Mouse (Mus musculus) MEL (cell line): ENCODE measurements around the gene Ccdc167. TPM values are rescaled to one million over a fixed set of nuclear protein-coding genes. Genes with fewer than 3 reads are reported as not detected.

Source experiments
- DNase-seq: peaks from one replicate; pipeline ENCODE4 v3.0.0; 2011; ENCODE audit warnings: low read depth, low spot score
- H3K27ac ChIP-seq: 2 replicates; pipeline ENCODE4 v1.5.1; 2012; ENCODE audit warnings: low read depth, mild to moderate bottlenecking, control low read depth, low read length, moderate library complexity; ENCODE audit not compliant: control insufficient read depth
- H3K27me3 ChIP-seq, 2 experiments: fragments of 150-350 bp in 1 of 2; sonication (generic) in 1 of 2; 2 replicates each; pipeline ENCODE4 v1.6.1; 2012; ENCODE audit warnings: low read length in 2 of 2, mild to moderate bottlenecking in 2 of 2, improper control_type of control experiment in 1 of 2, moderate library complexity in 1 of 2; ENCODE audit not compliant: insufficient read depth in 2 of 2, control insufficient read depth in 1 of 2
- H3K36me3 ChIP-seq, 2 experiments: 2 replicates each; pipeline ENCODE4 v1.6.1; 2012 to 2014; ENCODE audit warnings: low read length in 2 of 2, improper control_type of control experiment in 1 of 2, inconsistent platforms in 1 of 2, mild to moderate bottlenecking in 1 of 2; ENCODE audit not compliant: insufficient read depth in 2 of 2, control insufficient read depth in 1 of 2
- H3K4me1 ChIP-seq, 2 experiments: fragments of 150-350 bp in 1 of 2; sonication (generic) in 1 of 2; 2 replicates each; pipeline ENCODE4 v1.6.1; 2012; ENCODE audit warnings: low read length in 2 of 2, improper control_type of control experiment in 1 of 2, mild to moderate bottlenecking in 1 of 2; ENCODE audit not compliant: insufficient read depth in 2 of 2, control insufficient read depth in 1 of 2
- H3K4me3 ChIP-seq, 2 experiments: fragments of 150-350 bp in 1 of 2; sonication (generic) in 1 of 2; 2 replicates each; pipeline ENCODE4 v1.5.1; 2012; ENCODE audit warnings: low read depth in 2 of 2, low read length in 2 of 2, mild to moderate bottlenecking in 2 of 2, moderate library complexity in 2 of 2, control low read depth in 1 of 2, improper control_type of control experiment in 1 of 2; ENCODE audit not compliant: control insufficient read depth in 1 of 2, insufficient read depth in 1 of 2
- H3K79me2 ChIP-seq: 2 replicates; pipeline ENCODE4 v1.6.1; 2012; ENCODE audit warnings: mild to moderate bottlenecking, low read length, moderate library complexity; ENCODE audit not compliant: control insufficient read depth, poor library complexity, insufficient read depth
- H3K9ac ChIP-seq: 2 replicates; pipeline ENCODE4 v1.6.1; 2012; ENCODE audit warnings: low read depth, mild to moderate bottlenecking, control low read depth, low read length, moderate library complexity; ENCODE audit not compliant: control insufficient read depth, poor library complexity, severe bottlenecking
- H3K9me3 ChIP-seq: fragments of 150-350 bp; sonication (generic); replicated peaks from 2 replicates; pipeline ENCODE4 v1.6.1; 2012; ENCODE audit warnings: mild to moderate bottlenecking, low read length, improper control_type of control experiment, moderate library complexity; ENCODE audit not compliant: insufficient read depth
- BHLHE40 ChIP-seq: IDR thresholded peaks from 2 replicates; pipeline ENCODE4 v1.6.1; 2012; ENCODE audit warnings: low read depth, mild to moderate bottlenecking, inconsistent platforms, low read length, improper control_type of control experiment, borderline replicate concordance
- CHD1 ChIP-seq: IDR thresholded peaks from 2 replicates; pipeline ENCODE4 v1.6.1; 2012; ENCODE audit warnings: low read depth, mild to moderate bottlenecking, inconsistent platforms, low read length, improper control_type of control experiment
- CTCF ChIP-seq, 3 experiments: IDR thresholded peaks in 2 of 3; conservative IDR thresholded peaks in 1 of 3; 2 replicates each; pipeline ENCODE4 v1.5.1; 2011 to 2012; ENCODE audit warnings: low read length in 3 of 3, low read depth in 2 of 3, mild to moderate bottlenecking in 2 of 3, improper control_type of control experiment in 1 of 3, inconsistent platforms in 1 of 3, mixed read lengths in 1 of 3, moderate library complexity in 1 of 3; ENCODE audit not compliant: control insufficient read depth in 1 of 3, insufficient read depth in 1 of 3, poor library complexity in 1 of 3, severe bottlenecking in 1 of 3
- E2F4 ChIP-seq: IDR thresholded peaks from 2 replicates; pipeline ENCODE4 v1.6.1; 2011; ENCODE audit warnings: low read depth, low read length, improper control_type of control experiment, borderline replicate concordance
- ELF1 ChIP-seq: IDR thresholded peaks from 2 replicates; pipeline ENCODE4 v1.6.1; 2014; ENCODE audit warnings: low read depth, mild to moderate bottlenecking, inconsistent platforms, low read length, improper control_type of control experiment, moderate library complexity
- EP300 ChIP-seq, 2 experiments: IDR thresholded peaks; 2 replicates each; pipeline ENCODE4 v1.6.1; 2011; ENCODE audit warnings: improper control_type of control experiment in 2 of 2, low read length in 2 of 2, low read depth in 1 of 2, mild to moderate bottlenecking in 1 of 2
- ETS1 ChIP-seq: IDR thresholded peaks from 2 replicates; pipeline ENCODE4 v1.6.1; 2012; ENCODE audit warnings: low read depth, mild to moderate bottlenecking, inconsistent platforms, low read length, improper control_type of control experiment, moderate library complexity
- GABPA ChIP-seq: IDR thresholded peaks from 2 replicates; pipeline ENCODE4 v1.6.1; 2012; ENCODE audit warnings: low read depth, mild to moderate bottlenecking, inconsistent platforms, low read length, improper control_type of control experiment, moderate library complexity
- GATA1 ChIP-seq: IDR thresholded peaks from 2 replicates; pipeline ENCODE4 v1.6.1; 2011; ENCODE audit warnings: low read depth, low read length, improper control_type of control experiment
- HCFC1 ChIP-seq: IDR thresholded peaks from 2 replicates; pipeline ENCODE4 v1.6.1; 2012; ENCODE audit warnings: low read depth, mild to moderate bottlenecking, inconsistent platforms, low read length, improper control_type of control experiment, moderate library complexity
- JUND ChIP-seq: IDR thresholded peaks from 2 replicates; pipeline ENCODE4 v1.6.1; 2011; ENCODE audit warnings: low read depth, mild to moderate bottlenecking, improper control_type of control experiment, low read length
- KAT2A ChIP-seq: conservative IDR thresholded peaks from 2 replicates; pipeline ENCODE4 v1.6.1; 2012; ENCODE audit warnings: low read depth, low read length, improper control_type of control experiment, inconsistent platforms
- MAFK ChIP-seq: IDR thresholded peaks from 2 replicates; pipeline ENCODE4 v1.6.1; 2011; ENCODE audit warnings: low read depth, mild to moderate bottlenecking, low read length, improper control_type of control experiment, borderline replicate concordance
- MAX ChIP-seq: IDR thresholded peaks from 2 replicates; pipeline ENCODE4 v1.6.1; 2011; ENCODE audit warnings: low read length, improper control_type of control experiment
- MAZ ChIP-seq: IDR thresholded peaks from 2 replicates; pipeline ENCODE4 v1.6.1; 2012; ENCODE audit warnings: low read depth, mild to moderate bottlenecking, inconsistent platforms, low read length, improper control_type of control experiment
- MEF2A ChIP-seq: IDR thresholded peaks from 2 replicates; pipeline ENCODE4 v1.6.1; 2014; ENCODE audit warnings: low read depth, mild to moderate bottlenecking, inconsistent platforms, low read length, improper control_type of control experiment; ENCODE audit not compliant: poor library complexity, insufficient replicate concordance, severe bottlenecking; ENCODE audit errors: extremely low read depth
- MYB ChIP-seq: IDR thresholded peaks from 2 replicates; pipeline ENCODE4 v1.6.1; 2011; ENCODE audit warnings: mild to moderate bottlenecking, low read depth, low read length, improper control_type of control experiment
- MYC ChIP-seq: IDR thresholded peaks from 2 replicates; pipeline ENCODE4 v1.6.1; 2011; ENCODE audit warnings: low read depth, mild to moderate bottlenecking, low read length, improper control_type of control experiment, moderate library complexity
- NRF1 ChIP-seq: IDR thresholded peaks from 2 replicates; pipeline ENCODE4 v1.6.1; 2014; ENCODE audit warnings: low read depth, mild to moderate bottlenecking, inconsistent platforms, low read length, improper control_type of control experiment, moderate library complexity; ENCODE audit not compliant: poor library complexity, insufficient read depth, severe bottlenecking
- POLR2A ChIP-seq, 2 experiments: IDR thresholded peaks; 2 replicates each; pipeline ENCODE4 v1.6.1; 2011 to 2012; ENCODE audit warnings: low read length in 2 of 2, mild to moderate bottlenecking in 2 of 2, control low read depth in 1 of 2, improper control_type of control experiment in 1 of 2, low read depth in 1 of 2, moderate library complexity in 1 of 2; ENCODE audit not compliant: control insufficient read depth in 1 of 2, insufficient read depth in 1 of 2, poor library complexity in 1 of 2
- POLR2AphosphoS2 ChIP-seq: IDR thresholded peaks from 2 replicates; pipeline ENCODE4 v1.6.1; 2011; ENCODE audit warnings: low read length, improper control_type of control experiment
- POLR2AphosphoS5 ChIP-seq: IDR thresholded peaks from 2 replicates; pipeline ENCODE4 v1.6.1; 2012; ENCODE audit warnings: low read depth, borderline replicate concordance, mild to moderate bottlenecking, inconsistent platforms, low read length, moderate library complexity, mixed read lengths
- RAD21 ChIP-seq: IDR thresholded peaks from 2 replicates; pipeline ENCODE4 v1.6.1; 2011; ENCODE audit warnings: mild to moderate bottlenecking, low read depth, low read length, improper control_type of control experiment
- RCOR1 ChIP-seq: IDR thresholded peaks from 2 replicates; pipeline ENCODE4 v1.6.1; 2012; ENCODE audit warnings: low read depth, mild to moderate bottlenecking, inconsistent platforms, low read length, improper control_type of control experiment
- SIN3A ChIP-seq: IDR thresholded peaks from 2 replicates; pipeline ENCODE4 v1.6.1; 2012; ENCODE audit warnings: low read length, improper control_type of control experiment, inconsistent platforms
- SMC3 ChIP-seq: IDR thresholded peaks from 2 replicates; pipeline ENCODE4 v1.6.1; 2011; ENCODE audit warnings: low read depth, low read length, improper control_type of control experiment
- TAL1 ChIP-seq: IDR thresholded peaks from 2 replicates; pipeline ENCODE4 v1.6.1; 2012; ENCODE audit warnings: mild to moderate bottlenecking, inconsistent platforms, low read length, moderate library complexity, mixed read lengths
- TBP ChIP-seq: IDR thresholded peaks from 2 replicates; pipeline ENCODE4 v1.8.0; 2011; ENCODE audit warnings: low read depth, low read length, improper control_type of control experiment
- TCF12 ChIP-seq: IDR thresholded peaks from 2 replicates; pipeline ENCODE4 v1.6.1; 2014; ENCODE audit warnings: low read depth, mild to moderate bottlenecking, inconsistent platforms, low read length, improper control_type of control experiment, moderate library complexity
- UBTF ChIP-seq: IDR thresholded peaks from 2 replicates; pipeline ENCODE4 v1.6.1; 2012; ENCODE audit warnings: low read depth, mild to moderate bottlenecking, inconsistent platforms, low read length, improper control_type of control experiment, moderate library complexity, borderline replicate concordance; ENCODE audit not compliant: insufficient read depth
- USF2 ChIP-seq, 2 experiments: IDR thresholded peaks; 2 replicates each; pipeline ENCODE4 v1.6.1; 2011 to 2012; ENCODE audit warnings: improper control_type of control experiment in 2 of 2, low read length in 2 of 2, borderline replicate concordance in 1 of 2, inconsistent platforms in 1 of 2, low read depth in 1 of 2, mild to moderate bottlenecking in 1 of 2; ENCODE audit not compliant: insufficient read depth in 1 of 2
- ZKSCAN1 ChIP-seq: IDR thresholded peaks from 2 replicates; pipeline ENCODE4 v1.6.1; 2012; ENCODE audit warnings: low read depth, mild to moderate bottlenecking, inconsistent platforms, low read length, improper control_type of control experiment, moderate library complexity
- ZMIZ1 ChIP-seq: IDR thresholded peaks from 2 replicates; pipeline ENCODE4 v1.6.1; 2012; ENCODE audit warnings: low read depth, mild to moderate bottlenecking, inconsistent platforms, low read length, improper control_type of control experiment, moderate library complexity
- ZNF384 ChIP-seq: IDR thresholded peaks from 2 replicates; pipeline ENCODE4 v1.6.1; 2012; ENCODE audit warnings: low read depth, mild to moderate bottlenecking, inconsistent platforms, low read length, improper control_type of control experiment
- polyA plus RNA-seq, 2 experiments: library from polyadenylated mRNA; stranded (reverse) in 1 of 2; unstranded in 1 of 2; fragments of >175 nt in 1 of 2; fragments of >200 nt in 1 of 2; gene quantifications; 2 replicates each; pipeline versions ENCODE4 v1.2.1 to v1.2.4; 2012; ENCODE audit warnings: low replicate concordance in 2 of 2, low read depth in 1 of 2; ENCODE audit not compliant: insufficient read length in 2 of 2, insufficient read depth in 1 of 2, missing spikeins in 1 of 2
- total RNA-seq: library from RNA; depleted of rRNA; stranded (reverse); fragments of 300-350 nt; gene quantifications from 2 replicates; pipeline ENCODE4 v1.2.3, GENCODE M21; 2012; rRNA removed

Ccdc167 gene
- total RNA-seq, result 12.2 and 13.4 TPM in 2 replicates
- 10 to 100 TPM in 1 of 2 experiments, not detected in 1; 12.1 TPM for polyA plus RNA-seq

DNA sequence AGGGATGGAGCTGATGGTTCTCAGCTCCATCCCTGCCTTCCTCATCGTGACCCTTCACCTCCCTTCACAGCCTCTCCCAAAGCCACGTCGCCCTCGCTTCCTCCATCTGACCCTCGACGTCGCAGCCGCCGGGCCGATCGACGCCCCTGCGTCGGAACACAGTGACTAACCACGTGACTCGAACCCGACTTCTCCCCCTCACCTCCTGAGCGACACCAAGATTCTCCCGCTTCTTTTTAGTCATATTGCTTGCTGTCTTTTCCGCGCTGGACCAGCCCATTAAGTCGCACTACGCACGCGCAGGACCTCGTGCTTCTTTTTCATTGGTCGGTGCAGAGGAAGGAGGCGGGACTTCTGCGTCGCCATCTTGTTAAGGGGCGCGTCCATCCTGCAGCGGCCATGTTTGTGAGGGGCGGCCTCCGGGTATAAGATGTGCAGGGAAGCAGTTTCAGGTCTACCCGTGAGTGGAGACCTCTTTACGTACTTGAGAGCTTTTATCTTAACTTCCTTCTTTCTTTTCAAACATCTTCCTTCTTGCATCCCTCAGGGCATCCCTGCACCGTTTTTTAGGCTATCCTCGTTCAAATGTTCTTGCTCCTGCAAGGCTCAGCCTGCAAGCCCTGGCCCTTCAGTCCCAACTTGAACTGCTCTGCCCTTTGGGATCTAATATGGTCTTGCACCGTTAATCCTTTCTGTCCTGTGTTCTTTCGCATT lies at the start of gene Ccdc167:
Gene Ccdc167 (minus strand): TSS at position 313 of the 714 bp plus-strand sequence.
- H3K4me1 ChIP-seq, result peaks cover 4 to 15% of the 10 kb centered on the region in 2 experiments; a peak in 3 of 4 replicates
- H3K79me2 ChIP-seq, result peaks cover 6% of the 10 kb centered on the region
- peak within 1 kb of the TSS; percentile 56 to 61 for H3K4me3 ChIP-seq
- peak within 1 kb of the TSS; percentile 77 for H3K27ac ChIP-seq
- peaks cover 0 to 13% of the 10 kb centered on the region in 2 experiments; a peak in 2 of 4 replicates for H3K36me3 ChIP-seq
- H3K9me3 ChIP-seq, result no peaks in the 10 kb centered on the region
- peak within 1 kb of the TSS; percentile 74 for H3K9ac ChIP-seq
- no peaks in the 10 kb centered on the region for H3K27me3 ChIP-seq
- DNase-seq, result peak; percentile 98
- TF ChIP-seq TAL1, result no peak
- peak; percentile 70; the same call in 1 of the 2 replicates for TF ChIP-seq E2F4
- TF ChIP-seq BHLHE40, result no peak
- TF ChIP-seq GATA1, result no peak
- no peak for TF ChIP-seq RAD21
- no peak for TF ChIP-seq UBTF
- peak; percentile 16; the same call in 1 of the 2 replicates for TF ChIP-seq SIN3A
- no peak for TF ChIP-seq POLR2AphosphoS5
- TF ChIP-seq CTCF (IDR thresholded peaks at IDR 0.05 in 2 of 3, conservative IDR thresholded peaks at IDR 0.05 in 1 of 3; ENCODE audit: control insufficient read depth in 1 of 3, insufficient read depth in 1 of 3, low read depth in 2 of 3, low read length in 3 of 3, poor library complexity in 1 of 3, severe bottlenecking in 1 of 3), result no peak
- TF ChIP-seq TCF12, result no peak
- TF ChIP-seq KAT2A, result no peak; the same call in 1 of the 2 replicates
- TF ChIP-seq POLR2AphosphoS2, result no peak; the same call in 1 of the 2 replicates
- TF ChIP-seq NRF1, result peak; percentile 99
- peak; percentile 91; the same call in 1 of the 2 replicates for TF ChIP-seq CHD1
- peak; percentile 38 to 69; a peak in 2 of 4 replicates for TF ChIP-seq POLR2A (IDR thresholded peaks at IDR 0.05; ENCODE audit: control insufficient read depth in 1 of 2, insufficient read depth in 1 of 2, low read depth in 1 of 2, low read length in 2 of 2, poor library complexity in 1 of 2)
- TF ChIP-seq HCFC1, result peak; percentile 90
- TF ChIP-seq MAX, result peak; percentile 97
- peak; percentile 64 for TF ChIP-seq TBP
- TF ChIP-seq MAZ, result no peak
- no peak for TF ChIP-seq SMC3
- peak; percentile 30; the same call in 1 of the 2 replicates for TF ChIP-seq ETS1
- TF ChIP-seq MAFK, result no peak
- 0 out of 4 replicates have a peak, but pooled peaks of 1 of the 2 experiments have one; percentile 3 for TF ChIP-seq EP300 (IDR thresholded peaks at IDR 0.05; ENCODE audit: low read depth in 1 of 2, low read length in 2 of 2)
- peak; percentile 60; the same call in 1 of the 2 replicates for TF ChIP-seq MYC
- TF ChIP-seq MEF2A, result no peak
- TF ChIP-seq ELF1, result 0 out of 2 replicates have a peak, but pooled peaks have one; percentile 55
- TF ChIP-seq MYB, result no peak
- TF ChIP-seq GABPA, result no peak
- no peak for TF ChIP-seq ZNF384
- TF ChIP-seq ZMIZ1, result 0 out of 2 replicates have a peak, but pooled peaks have one; percentile 49
- TF ChIP-seq RCOR1, result 0 out of 2 replicates have a peak, but pooled peaks have one; percentile 48
- TF ChIP-seq USF2 (IDR thresholded peaks at IDR 0.05; ENCODE audit: borderline replicate concordance in 1 of 2, insufficient read depth in 1 of 2, low read depth in 1 of 2, low read length in 2 of 2), result peak; percentile 15 to 29; a peak in 2 of 4 replicates
- TF ChIP-seq ZKSCAN1, result no peak
- no peak for TF ChIP-seq JUND
